Mouse (Mus musculus) liver, adult 2 months (tissue): ENCODE data around the gene Akr1a1. TPM values are rescaled to one million over a fixed set of nuclear protein-coding genes. Genes with fewer than 3 reads are reported as not detected.

Experiments used
- DNase-seq: peaks from one replicate; pipeline ENCODE4 v3.0.0-alpha.2; 2011; ENCODE audit warnings: low read depth, low spot score; ENCODE audit errors: extremely low read depth
- H3K27ac ChIP-seq: fragments of 200-500 bp; replicated peaks from 2 replicates; pipeline ENCODE4 v1.5.1; 2012; ENCODE audit warnings: low read depth, mild to moderate bottlenecking, control low read depth, inconsistent platforms, low read length; ENCODE audit not compliant: insufficient read depth
- H3K27me3 ChIP-seq: fragments of 200-500 bp; 2 replicates; pipeline ENCODE4 v1.6.1; 2012; ENCODE audit warnings: mild to moderate bottlenecking, moderate library complexity, low read length, inconsistent platforms; ENCODE audit not compliant: control insufficient read depth, insufficient read depth
- H3K36me3 ChIP-seq: fragments of 200-500 bp; 2 replicates; pipeline ENCODE4 v1.6.1; 2012; ENCODE audit warnings: low read length, inconsistent platforms; ENCODE audit not compliant: control insufficient read depth, insufficient read depth
- H3K4me1 ChIP-seq: fragments of 200-500 bp; 2 replicates; pipeline ENCODE4 v1.6.1; 2011; ENCODE audit warnings: low read length; ENCODE audit not compliant: control insufficient read depth, insufficient read depth
- H3K4me3 ChIP-seq: fragments of 200-500 bp; 2 replicates; pipeline ENCODE4 v1.5.1; 2011; ENCODE audit warnings: low read depth, mild to moderate bottlenecking, control low read depth, low read length, moderate library complexity; ENCODE audit not compliant: insufficient read depth
- H3K79me2 ChIP-seq: fragments of 200-500 bp; 2 replicates; pipeline ENCODE4 v1.6.1; 2012; ENCODE audit warnings: inconsistent platforms, mild to moderate bottlenecking, low read length, moderate library complexity; ENCODE audit not compliant: control insufficient read depth, insufficient read depth
- H3K9ac ChIP-seq: fragments of 200-500 bp; 2 replicates; pipeline ENCODE4 v1.6.1; 2012; ENCODE audit warnings: low read depth, mild to moderate bottlenecking, control low read depth, inconsistent platforms, low read length
- CTCF ChIP-seq: fragments of 200-500 bp; IDR thresholded peaks from 2 replicates; pipeline ENCODE4 v1.5.1; 2011; ENCODE audit warnings: low read depth, low read length, control low read depth
- POLR2A ChIP-seq: fragments of 200-500 bp; IDR thresholded peaks from 2 replicates; pipeline ENCODE4 v1.6.1; 2011; ENCODE audit warnings: low read length, control low read depth; ENCODE audit not compliant: insufficient read depth; ENCODE audit errors: extremely low read depth
- WGBS: fragments of 180-500 bp; shearing (Covaris S2); methylation state at CpG from one replicate; pipeline ENCODE4 v1.1.7; 2018; 5-methylcytosine and 5-hydroxymethylcytosine counted together
- polyA plus RNA-seq: library from polyadenylated mRNA; depleted of rRNA; stranded (reverse); fragments of >200 nt; gene quantifications from 2 replicates; pipeline ENCODE4 v1.2.3, GENCODE M21; 2012; rRNA removed
- total RNA-seq: library from RNA; depleted of rRNA; stranded (reverse); fragments of >200 nt; gene quantifications from 2 replicates; pipeline ENCODE4 v1.2.3, GENCODE M21; 2014; rRNA removed

Akr1a1 gene
- total and polyA plus RNA-seq, 2 experiments = 337 to 517 TPM

GRCm38 (mm10) chr4:116612621-116613020 is 38.9 kb downstream of the Akr1a1 start:
- H3K9ac ChIP-seq = no peak overlapping the region
- no peak for TF ChIP-seq POLR2A
- no peak for TF ChIP-seq CTCF
- no peaks in the 10 kb centered on the region for H3K4me1 ChIP-seq
- DNase-seq = no peak
- H3K36me3 ChIP-seq = peaks cover 37% of the 10 kb centered on the region
- WGBS = 95% methylated on average over 2 of the region's 2 CpGs
- H3K27ac ChIP-seq = no peak overlapping the region
- H3K79me2 ChIP-seq = no peaks in the 10 kb centered on the region; the same call in 1 of the 2 replicates
- H3K27me3 ChIP-seq = no peaks in the 10 kb centered on the region
- H3K4me3 ChIP-seq = no peak overlapping the region

DNA sequence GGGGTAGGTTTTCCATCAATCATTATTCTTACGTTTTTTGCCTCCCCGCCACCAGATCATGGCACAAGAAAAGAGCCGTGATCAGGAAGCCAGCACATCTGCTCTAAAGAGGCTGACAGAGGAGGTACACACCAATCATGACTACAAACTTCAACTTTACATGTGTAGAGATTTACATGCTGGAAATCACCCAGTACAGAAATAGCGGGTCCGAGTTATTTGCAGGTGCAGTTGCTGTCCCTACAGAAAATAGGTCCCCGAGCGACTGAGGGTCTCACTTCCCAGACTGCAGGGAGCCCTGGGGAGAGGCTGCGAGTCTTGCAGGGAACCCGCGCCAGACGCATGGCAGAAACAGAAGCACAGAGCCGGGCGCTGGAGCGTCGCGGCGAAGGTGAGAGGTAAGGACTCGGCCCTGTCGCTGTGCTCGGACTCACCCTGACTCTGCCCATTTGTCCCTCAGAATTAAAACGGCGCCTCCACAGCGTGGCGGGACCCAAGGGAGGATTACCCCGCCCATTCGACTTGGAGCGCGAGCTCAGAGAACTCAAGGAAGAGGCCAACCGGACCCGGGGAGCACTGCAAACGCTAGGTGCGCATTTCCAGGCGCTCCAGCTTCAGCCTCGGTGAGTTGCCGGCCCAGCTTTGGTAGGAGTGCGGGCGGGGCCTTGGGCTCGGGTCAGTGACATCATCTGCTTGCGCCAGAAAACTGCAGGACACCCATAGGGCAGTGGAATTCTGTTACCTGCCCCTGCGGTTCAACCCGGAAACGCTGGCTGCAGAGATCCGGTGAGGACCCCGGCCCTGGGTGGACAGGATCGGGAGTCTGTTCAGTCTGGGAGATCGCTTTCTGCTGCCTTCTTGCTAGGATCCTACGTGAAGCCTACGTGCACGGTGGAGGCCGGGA is 54.2 kb downstream of the Akr1a1 start:
- WGBS = under 1% methylated on average over 50 of the region's 50 CpGs
- peak overlapping the region; percentile 72 for H3K9ac ChIP-seq
- H3K36me3 ChIP-seq = peaks cover 28% of the 10 kb centered on the region
- H3K4me3 ChIP-seq = peak overlapping the region; percentile 70
- peak overlapping the region; percentile 58 for H3K27ac ChIP-seq
- 0 out of 2 replicates have a peak, but pooled peaks cover 3% of the 10 kb centered on the region for H3K79me2 ChIP-seq
- H3K27me3 ChIP-seq = no peaks in the 10 kb centered on the region
- TF ChIP-seq POLR2A = peak; percentile 34; the same call in 1 of the 2 replicates
- TF ChIP-seq CTCF = 0 out of 2 replicates have a peak, but pooled peaks have one; percentile 7
- DNase-seq = peak; percentile 93
- peaks cover 10% of the 10 kb centered on the region for H3K4me1 ChIP-seq

DNA sequence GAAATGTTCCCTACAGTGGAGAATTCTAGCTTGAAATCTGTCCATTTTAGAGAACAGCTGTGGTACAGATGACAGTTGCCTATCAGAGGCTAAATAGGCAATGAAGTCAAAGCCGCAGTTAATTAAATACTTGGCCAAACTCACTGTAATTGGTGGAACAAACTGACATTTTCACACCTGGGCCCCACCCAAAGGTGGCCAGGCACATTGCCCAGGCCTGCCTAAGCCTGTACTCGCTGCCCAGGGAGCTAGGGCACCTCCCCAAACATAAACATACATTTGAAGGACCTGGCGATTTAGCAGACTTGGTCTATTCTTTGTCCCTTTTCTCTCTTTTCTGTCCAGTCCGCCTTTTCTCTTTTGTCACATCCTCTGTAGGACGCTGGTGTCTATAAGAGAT is 55.1 kb downstream of the Akr1a1 start, which contains the start of gene Ccdc17:
Ccdc17 (plus strand) TSS at position 276 of the 400 bp plus-strand sequence.
- H3K27ac ChIP-seq = peak within 1 kb of the TSS; percentile 58
- TF ChIP-seq CTCF (no peak), POLR2A (no peak)
- 0 out of 2 replicates have a peak, but pooled peaks cover 3% of the 10 kb centered on the region for H3K79me2 ChIP-seq
- peaks cover 10% of the 10 kb centered on the region for H3K4me1 ChIP-seq
- H3K9ac ChIP-seq = peak within 1 kb of the TSS; percentile 72
- peak within 1 kb of the TSS; percentile 70 for H3K4me3 ChIP-seq
- 14% methylated on average over 5 of the region's 5 CpGs for WGBS
- no peak for DNase-seq
- peaks cover 28% of the 10 kb centered on the region for H3K36me3 ChIP-seq
- H3K27me3 ChIP-seq = no peaks in the 10 kb centered on the region

- Histone ChIP-seq H3K36me3 (peaks cover 30% of the 10 kb centered on the region), H3K27ac (no peak overlapping the region), H3K9ac (no peak overlapping the region), H3K4me1 (peaks cover 10% of the 10 kb centered on the region), H3K79me2 (0 out of 2 replicates have a peak, but pooled peaks cover 3% of the 10 kb centered on the region), H3K27me3 (no peaks in the 10 kb centered on the region), H3K4me3 (no peak overlapping the region)
- peak; percentile 18 for DNase-seq
- 88% methylated on average over 8 of the region's 8 CpGs for whole genome bisulfite sequencing
- no peak for TF ChIP-seq CTCF
- no peak for TF ChIP-seq POLR2A
Observed at GRCm38 (mm10) chr4:116595793-116596192, 55.7 kb downstream of the Akr1a1 start.

Other genes starting within 250 kb of the Akr1a1 start
- 3.9 and 5.4 TPM in 2 replicates for gene Mast2, start 187.5 kb downstream of the Akr1a1 start, total RNA-seq
- 11.9 and 20.6 TPM in 2 replicates for gene Mast2, start 187.5 kb downstream of the Akr1a1 start, polyA plus RNA-seq
- gene Ipp, start 144.1 kb downstream of the Akr1a1 start, total RNA-seq = 9.7 and 11.7 TPM in 2 replicates
- 2.1 and 2.3 TPM in 2 replicates for gene Ipp, start 144.1 kb downstream of the Akr1a1 start, polyA plus RNA-seq
- 6.8 and 9.8 TPM in 2 replicates for gene Tmem69, start 95.7 kb downstream of the Akr1a1 start, total RNA-seq
- gene Tmem69, start 95.7 kb downstream of the Akr1a1 start, polyA plus RNA-seq = 4.3 and 4.7 TPM in 2 replicates
- 72.2 and 76.3 TPM in 2 replicates for gene Gpbp1l1, start 94.0 kb downstream of the Akr1a1 start, total RNA-seq
- 16.7 and 19.9 TPM in 2 replicates for gene Gpbp1l1, start 94.0 kb downstream of the Akr1a1 start, polyA plus RNA-seq
- 3.1 and 4.4 TPM in 2 replicates for gene Ccdc17, start 55.0 kb downstream of the Akr1a1 start, total RNA-seq
- gene Ccdc17, start 55.0 kb downstream of the Akr1a1 start, polyA plus RNA-seq = 5.3 and 7.6 TPM in 2 replicates
- gene Nasp, start 23.7 kb downstream of the Akr1a1 start, total RNA-seq = 11.1 and 12.4 TPM in 2 replicates
- gene Nasp, start 23.7 kb downstream of the Akr1a1 start, polyA plus RNA-seq = 1.5 and 2.0 TPM in 2 replicates
- gene Prdx1, start 33.9 kb upstream of the Akr1a1 start, total RNA-seq = 868 and 925 TPM in 2 replicates
- 376 and 421 TPM in 2 replicates for gene Prdx1, start 33.9 kb upstream of the Akr1a1 start, polyA plus RNA-seq
- gene Mmachc, start 56.7 kb upstream of the Akr1a1 start, total RNA-seq = 10.3 and 11.3 TPM in 2 replicates
- 15.7 and 17.3 TPM in 2 replicates for gene Mmachc, start 56.7 kb upstream of the Akr1a1 start, polyA plus RNA-seq
- 2.7 and 4.2 TPM in 2 replicates for gene Ccdc163, start 56.8 kb upstream of the Akr1a1 start, total RNA-seq
- 9.3 and 13.1 TPM in 2 replicates for gene Ccdc163, start 56.8 kb upstream of the Akr1a1 start, polyA plus RNA-seq
- 11.5 and 13.6 TPM in 2 replicates for gene Tesk2, start 69.3 kb upstream of the Akr1a1 start, total RNA-seq
- 7.2 and 7.8 TPM in 2 replicates for gene Tesk2, start 69.3 kb upstream of the Akr1a1 start, polyA plus RNA-seq
- gene Toe1, start 156.0 kb upstream of the Akr1a1 start, total RNA-seq = 11.4 and 11.7 TPM in 2 replicates
- 8.1 and 10.9 TPM in 2 replicates for gene Toe1, start 156.0 kb upstream of the Akr1a1 start, polyA plus RNA-seq
- gene Mutyh, start 156.0 kb upstream of the Akr1a1 start, total RNA-seq = 0.28 and 1.5 TPM in 2 replicates
- gene Mutyh, start 156.0 kb upstream of the Akr1a1 start, polyA plus RNA-seq = 0.29 and 1.2 TPM in 2 replicates
- gene Hpdl, start 170.0 kb upstream of the Akr1a1 start, total RNA-seq = 0.18 TPM in 1 of 2 replicates, not detected in the other
- gene Hpdl, start 170.0 kb upstream of the Akr1a1 start, polyA plus RNA-seq = 0.11 and 0.15 TPM in 2 replicates
- 0.65 and 0.87 TPM in 2 replicates for gene Zswim5, start 225.7 kb upstream of the Akr1a1 start, total RNA-seq
- 1.1 and 1.2 TPM in 2 replicates for gene Zswim5, start 225.7 kb upstream of the Akr1a1 start, polyA plus RNA-seq